In genomic region chr9:121284422-121284821, GRCm38 (mm10) we compare ENCODE assay signal across 8 mouse cellular contexts. TPM values are rescaled to one million over a fixed set of nuclear protein-coding genes. Genes with fewer than 3 reads are reported as not detected.
DNase-seq lines count a peak whose midpoint lies in the region; ATAC-seq and TF ChIP-seq lines count a peak whose summit lies in the region.

No protein-coding gene starts in this region.

- WGBS in heart, embryonic 12.5 days = 89% methylated on average over 3 of the region's 3 CpGs
- 77% methylated on average over 3 of the region's 3 CpGs for WGBS in liver, embryonic 12.5 days (ENCODE audit: insufficient replicate concordance)
- WGBS in forebrain, embryonic 14.5 days = 92% methylated on average over 3 of the region's 3 CpGs

- H3K4me1 ChIP-seq in heart, embryonic 12.5 days (replicated peaks) = peaks cover 8% of the 10 kb centered on the region; the same call in 1 of the 2 replicates
- peaks cover 10% of the 10 kb centered on the region for H3K4me1 ChIP-seq in G1E (ENCODE audit: insufficient read depth, low read depth, low read length)
- peaks cover 22% of the 10 kb centered on the region for H3K4me1 ChIP-seq in liver, embryonic 12.5 days
- no peaks in the 10 kb centered on the region for H3K4me1 ChIP-seq in forebrain, embryonic 14.5 days (ENCODE audit: control insufficient read depth, insufficient read depth, low read length)

- no peak for ATAC-seq in heart, embryonic 12.5 days (ENCODE audit: insufficient number of reproducible peaks, low FRiP score)
- ATAC-seq in G1E (ENCODE audit: extremely low read depth, insufficient number of reproducible peaks, low FRiP score, poor library complexity, severe bottlenecking) = no peak
- ATAC-seq in liver, embryonic 12.5 days = no peak
- no peak for ATAC-seq in forebrain, embryonic 14.5 days

- H3K27ac ChIP-seq in heart, embryonic 12.5 days (ENCODE audit: poor library complexity, severe bottlenecking) = no peak overlapping the region
- H3K27ac ChIP-seq in liver, embryonic 12.5 days = no peak overlapping the region
- no peak overlapping the region for H3K27ac ChIP-seq in forebrain, embryonic 14.5 days (ENCODE audit: low read depth, low read length)

- intact Hi-C loops in heart, postnatal 36 days (cut with DNase I) = loop anchor here (1.0 kb wide), 1 partner anchor 68 kb away; no protein-coding TSS in a partner anchor
- intact Hi-C loops in gastrocnemius, postnatal 14 days (cut with DNase I; ENCODE audit: low total_unique reads) = loop anchor here (5.0 kb wide), 1 partner anchor 88 kb away; no protein-coding TSS in a partner anchor

- H3K27me3 ChIP-seq in heart, embryonic 12.5 days (replicated peaks) = no peaks in the 10 kb centered on the region
- H3K27me3 ChIP-seq in G1E (ENCODE audit: insufficient read depth, low read length) = peaks cover 26% of the 10 kb centered on the region
- no peaks in the 10 kb centered on the region for H3K27me3 ChIP-seq in liver, embryonic 12.5 days (replicated peaks)
- no peaks in the 10 kb centered on the region for H3K27me3 ChIP-seq in forebrain, embryonic 14.5 days (replicated peaks; ENCODE audit: control insufficient read depth, insufficient read depth, low read length)

- H3K4me2 ChIP-seq in heart, embryonic 12.5 days = no peak overlapping the region
- peak overlapping the region; percentile 77 for H3K4me2 ChIP-seq in liver, embryonic 12.5 days
- H3K4me2 ChIP-seq in forebrain, embryonic 14.5 days (ENCODE audit: low read length) = no peak overlapping the region

- DNase-seq in heart, postnatal 36 days = peak; percentile 42 to 46
- DNase-seq in 3134 (ENCODE audit: extremely low read depth, insufficient read length, low spot score) (peak; percentile 24), G1E (ENCODE audit: low spot score) (no peak)
- peak; percentile 60 for DNase-seq in testis, postnatal 14 days (ENCODE audit: low spot score)
- no peak for DNase-seq in forebrain, embryonic 14.5 days (ENCODE audit: low spot score)
- no peak for DNase-seq in gastrocnemius, postnatal 14 days

- peaks cover 10% of the 10 kb centered on the region for H3K9me3 ChIP-seq in heart, embryonic 12.5 days (replicated peaks)
- peaks cover 14% of the 10 kb centered on the region for H3K9me3 ChIP-seq in G1E (replicated peaks)
- 0 out of 2 replicates have a peak, but pooled peaks cover 6% of the 10 kb centered on the region for H3K9me3 ChIP-seq in liver, embryonic 12.5 days (replicated peaks)
- no peaks in the 10 kb centered on the region; the same call in 1 of the 2 replicates for H3K9me3 ChIP-seq in forebrain, embryonic 14.5 days (replicated peaks; ENCODE audit: control insufficient read depth, low read length)

- peak; percentile 40 for TF ChIP-seq CTCF in G1E (IDR thresholded peaks at IDR 0.05; ENCODE audit: low read depth, low read length)

- no peak overlapping the region for H3K4me3 ChIP-seq in heart, embryonic 12.5 days
- no peak overlapping the region for H3K4me3 ChIP-seq in G1E (ENCODE audit: low read depth, low read length)
- H3K4me3 ChIP-seq in liver, embryonic 12.5 days = 0 out of 2 replicates have a peak overlapping the region, but pooled peaks have one; percentile 2
- H3K4me3 ChIP-seq in forebrain, embryonic 14.5 days (ENCODE audit: low read depth, low read length) = no peak overlapping the region

- peaks cover 6% of the 10 kb centered on the region for H3K36me3 ChIP-seq in heart, embryonic 12.5 days
- no peaks in the 10 kb centered on the region for H3K36me3 ChIP-seq in G1E (replicated peaks)
- peaks cover 3% of the 10 kb centered on the region; the same call in 1 of the 2 replicates for H3K36me3 ChIP-seq in liver, embryonic 12.5 days
- no peaks in the 10 kb centered on the region for H3K36me3 ChIP-seq in forebrain, embryonic 14.5 days (ENCODE audit: control insufficient read depth, insufficient read depth, low read length)

- no peak overlapping the region for H3K9ac ChIP-seq in heart, embryonic 12.5 days
- H3K9ac ChIP-seq in liver, embryonic 12.5 days = no peak overlapping the region
- no peak overlapping the region for H3K9ac ChIP-seq in forebrain, embryonic 14.5 days (ENCODE audit: low read length)

RNA-seq across cellular contexts. Expression of gene Ulk4, which starts 7.4 kb away (rescaled TPM):
- under 1 TPM; 0.17 to 0.46 TPM for total RNA-seq in heart, postnatal 36 days (2021)
- polyA plus RNA-seq in heart, embryonic 12.5 days (2016; fragmentation: Nextera tagmentation; extraction: Ambion mirVana) = 97.4 and 111 TPM in 2 replicates
- total RNA-seq in G1E (2014; fragmentation: Nextera tagmentation) (1.3 and 1.6 TPM in 2 replicates), G1E (2017) (3.2 and 3.8 TPM in 2 replicates)
- 0.52 and 0.64 TPM in 2 replicates for polyA plus RNA-seq in G1E (2012)
- polyA plus RNA-seq in liver, embryonic 12.5 days (2016; fragmentation: Nextera tagmentation; extraction: Ambion mirVana) = 50.8 and 52.6 TPM in 2 replicates
- polyA plus RNA-seq in forebrain, embryonic 14.5 days (2014; fragmentation: Nextera tagmentation; extraction: Ambion mirVana) = 105 and 131 TPM in 2 replicates
- under 1 TPM; 0.31 to 0.41 TPM for total RNA-seq in gastrocnemius, postnatal 14 days (2021)

RNA-seq across cellular contexts. Expression of gene Trak1, which starts 12.9 kb away (rescaled TPM):
- total RNA-seq in heart, postnatal 36 days (2021) = 100 to 1,000 TPM; 305 to 315 TPM
- polyA plus RNA-seq in heart, embryonic 12.5 days (2016; fragmentation: Nextera tagmentation; extraction: Ambion mirVana) = 37.3 and 42.0 TPM in 2 replicates
- 35.3 and 35.7 TPM in 2 replicates for total RNA-seq in G1E (2014; fragmentation: Nextera tagmentation)
- total RNA-seq in G1E (2017) = 13.6 and 14.6 TPM in 2 replicates
- polyA plus RNA-seq in G1E (2012) = 20.2 and 21.3 TPM in 2 replicates
- 10.3 and 11.0 TPM in 2 replicates for polyA plus RNA-seq in liver, embryonic 12.5 days (2016; fragmentation: Nextera tagmentation; extraction: Ambion mirVana)
- 40.3 and 58.5 TPM in 2 replicates for polyA plus RNA-seq in forebrain, embryonic 14.5 days (2014; fragmentation: Nextera tagmentation; extraction: Ambion mirVana)
- 100 to 1,000 TPM; 167 to 178 TPM for total RNA-seq in gastrocnemius, postnatal 14 days (2021)

Comparison
In these comparisons a context has a peak if more than half of its experiments do, and no peak if none do; other contexts are left out.
1. DNase-seq: peak in heart, postnatal 36 days (2 of 2), 3134 (single experiment) and testis, postnatal 14 days (single experiment); none in G1E (single experiment), forebrain, embryonic 14.5 days (single experiment) and gastrocnemius, postnatal 14 days (single experiment).
2. RNA of gene Ulk4, which starts 7.4 kb away (polyA plus RNA-seq): 105 to 131 TPM in forebrain, embryonic 14.5 days, 97.4 to 111 TPM in heart, embryonic 12.5 days and 50.8 to 52.6 TPM in liver, embryonic 12.5 days; 0.52 to 0.64 TPM in G1E; every median in the first group is over 10 times any median in the second.